Mouse (Mus musculus): ENCODE measurements at regions not wholly inside any gene's neighbourhood (a gene's known extent, or its start where the extent isn't known, plus 50 kb on each side); places are given as distances from the start of the nearest gene placed in this dataset.
A peak's percentile ranks its signal among the peaks of the same experiment; 100 is the strongest.

DNA sequence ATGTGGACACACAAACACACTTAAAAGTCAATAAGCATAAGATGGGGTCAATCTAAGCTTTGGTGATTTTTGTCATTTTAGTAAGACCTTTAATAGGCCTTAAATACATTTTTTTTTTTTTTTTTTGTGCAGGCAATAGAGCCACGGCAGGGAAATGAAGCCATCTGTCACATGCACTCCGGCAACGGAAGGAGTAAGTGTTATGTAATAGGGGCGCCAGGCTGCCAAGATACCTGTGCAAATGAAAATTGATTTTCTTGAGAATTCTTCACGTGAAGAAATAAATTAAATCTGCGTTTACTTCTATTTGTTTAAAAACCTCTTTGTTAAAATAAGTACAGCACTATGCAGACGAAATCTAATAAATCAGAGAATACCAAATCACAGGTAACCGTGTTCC, 54.6 kb upstream of the Card11 start:
- DNase-seq = no peak

DNA sequence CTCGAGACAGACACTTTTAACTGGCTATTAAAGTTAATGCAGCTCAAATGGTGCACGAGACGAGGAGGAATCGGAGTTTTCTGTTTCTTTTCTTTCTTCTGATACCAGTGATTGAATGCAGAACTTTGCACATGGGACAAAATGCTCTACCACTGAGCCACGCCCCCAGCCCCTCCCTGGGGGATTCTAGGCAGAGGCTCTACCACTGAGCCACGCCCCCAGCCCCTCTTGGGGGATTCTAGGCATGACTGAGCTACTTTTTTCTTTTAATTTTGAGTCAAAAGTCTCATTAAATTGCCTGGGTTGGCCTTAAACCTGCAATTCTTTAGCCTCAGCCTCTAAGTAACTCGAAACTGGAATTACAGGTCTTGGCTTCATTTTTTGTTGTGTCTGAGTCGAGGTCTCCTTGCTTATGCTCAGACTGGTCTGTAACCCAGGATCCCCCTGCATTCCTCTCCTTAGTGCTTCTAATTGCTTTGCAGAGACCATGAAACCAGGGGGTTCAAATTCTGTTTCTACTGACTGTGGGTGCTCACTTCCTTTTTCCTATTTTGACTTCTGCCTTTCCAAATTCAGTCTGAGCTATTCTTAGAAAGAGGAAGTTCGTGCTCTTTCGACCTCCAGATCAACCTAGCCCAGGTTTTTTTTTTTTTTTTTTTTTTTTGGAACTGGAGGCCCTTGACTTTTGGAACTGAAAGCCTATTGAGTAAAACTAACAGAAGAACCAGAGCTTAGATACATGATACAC, 55.4 kb upstream of the Card11 start:
- DNase-seq = peak; percentile 57 to 58

DNA sequence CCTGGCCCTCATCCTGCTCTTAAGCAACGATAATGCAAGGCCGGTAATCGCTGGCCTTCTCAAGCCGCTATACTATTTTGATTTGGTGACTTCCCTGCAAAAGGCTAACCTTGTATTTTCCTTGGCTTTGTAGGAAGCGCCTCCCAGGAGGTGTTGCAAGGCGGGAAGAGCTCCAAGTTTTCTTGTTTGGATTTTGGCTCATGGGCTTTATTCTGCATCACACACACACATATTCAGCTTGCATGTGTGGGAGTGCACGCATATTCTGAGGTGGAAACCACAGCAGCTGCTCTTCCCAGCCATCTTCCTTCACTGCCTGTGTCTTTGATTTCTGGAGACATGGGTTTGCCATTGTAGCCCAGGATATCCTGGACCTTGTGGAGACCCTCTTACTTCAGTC, 57.8 kb upstream of the Card11 start:
- no peak for DNase-seq

DNA sequence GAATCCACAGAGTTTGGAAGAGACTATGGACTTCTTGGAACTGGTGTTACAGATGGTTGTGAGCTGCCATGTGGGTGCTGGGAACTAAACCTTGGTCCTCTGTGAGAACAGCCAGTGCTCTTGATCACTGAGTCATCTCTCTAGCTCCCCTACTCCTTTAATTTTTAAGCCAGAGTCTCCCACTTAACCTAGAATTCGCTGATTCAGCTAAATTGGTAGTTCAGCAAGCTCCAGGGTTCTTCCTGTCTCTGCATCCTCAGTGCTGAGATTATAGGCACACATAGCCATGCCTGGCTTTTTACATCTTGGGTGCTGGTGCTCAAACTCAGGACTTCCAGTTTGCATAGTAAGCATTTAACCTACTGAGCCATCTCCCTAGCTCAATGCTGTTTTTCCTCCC, 58.5 kb upstream of the Card11 start:
- DNase-seq = no peak

DNA sequence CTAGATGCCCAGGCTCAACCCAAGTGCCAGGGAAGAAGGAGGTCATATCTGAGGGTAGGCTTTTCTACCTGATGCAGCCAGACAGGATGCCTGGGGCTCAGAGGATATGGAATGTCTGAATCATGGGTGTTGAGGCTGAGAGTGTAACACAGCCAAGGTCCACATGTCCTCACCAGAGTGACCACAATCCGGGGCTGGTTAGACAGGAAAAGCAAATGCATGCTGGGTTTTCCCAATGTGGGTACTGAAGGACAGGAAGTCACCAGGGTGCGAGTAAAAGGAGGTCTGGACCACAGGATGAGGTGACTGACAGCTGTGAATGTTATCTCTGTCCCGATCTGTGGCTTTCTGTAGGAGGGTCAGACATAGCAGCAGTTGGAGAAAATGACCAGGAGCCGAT, 61.8 kb upstream of the Card11 start:
- no peak for DNase-seq

DNA sequence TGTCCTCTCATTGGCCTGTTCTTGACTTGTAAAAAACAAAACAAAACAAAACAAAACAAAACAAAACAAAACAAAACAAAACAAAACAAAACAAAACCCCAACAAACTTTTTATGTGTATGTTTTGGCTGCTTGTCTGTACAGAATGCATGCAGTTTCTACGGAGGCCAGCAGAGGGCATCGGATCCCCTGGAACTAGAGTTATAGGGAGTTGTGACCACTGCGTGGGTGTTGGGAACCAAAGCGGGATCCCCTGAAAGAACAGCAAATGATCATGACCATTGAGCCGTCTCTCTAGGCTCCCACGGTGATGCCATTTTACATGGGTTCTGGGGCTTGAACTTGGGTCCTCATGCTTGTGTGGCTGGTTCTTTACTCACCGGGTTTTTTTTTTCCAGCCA, 67.2 kb upstream of the Card11 start:
- DNase-seq = peak in 1 of 2 experiments; percentile 42

DNA sequence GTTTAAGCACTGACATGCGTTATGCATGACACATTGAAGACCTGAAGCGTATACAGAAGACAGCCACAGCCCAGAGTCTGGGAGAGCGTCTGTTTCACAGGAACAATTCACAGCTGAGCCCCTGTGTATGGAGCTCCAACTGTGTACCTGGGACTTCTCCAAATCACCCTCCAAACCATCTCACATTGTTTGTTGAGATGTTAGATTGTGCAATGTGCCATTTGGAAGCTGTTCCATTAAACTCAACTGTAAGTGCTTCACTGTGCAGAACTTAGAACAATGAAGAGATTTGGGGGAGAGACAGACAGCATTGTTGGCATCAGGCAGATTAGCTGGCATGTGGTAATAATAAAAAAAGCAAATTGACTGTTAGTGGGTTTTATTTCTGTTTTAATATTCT, 74.1 kb upstream of the Card11 start:
- DNase-seq = no peak

DNA sequence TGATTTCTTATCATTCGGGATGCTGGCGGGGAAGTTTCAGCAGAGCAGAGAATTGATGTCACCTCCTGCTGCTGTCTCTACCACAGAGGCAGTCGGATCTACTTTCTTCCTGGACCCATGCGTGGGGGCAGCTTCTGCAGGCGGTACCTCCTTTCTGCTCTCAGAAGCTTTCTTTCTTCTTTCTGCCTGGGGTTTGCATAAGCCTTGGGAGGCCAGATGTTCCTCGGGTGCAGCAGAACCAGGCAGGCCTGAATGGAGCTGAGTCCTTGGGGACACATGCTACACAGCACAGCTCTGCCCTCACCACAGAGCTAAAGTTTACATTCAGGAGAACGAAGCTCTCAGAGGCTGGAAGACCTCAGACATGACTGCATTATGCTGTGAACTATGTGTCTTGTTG, 75.8 kb upstream of the Card11 start:
- no peak for DNase-seq

DNA sequence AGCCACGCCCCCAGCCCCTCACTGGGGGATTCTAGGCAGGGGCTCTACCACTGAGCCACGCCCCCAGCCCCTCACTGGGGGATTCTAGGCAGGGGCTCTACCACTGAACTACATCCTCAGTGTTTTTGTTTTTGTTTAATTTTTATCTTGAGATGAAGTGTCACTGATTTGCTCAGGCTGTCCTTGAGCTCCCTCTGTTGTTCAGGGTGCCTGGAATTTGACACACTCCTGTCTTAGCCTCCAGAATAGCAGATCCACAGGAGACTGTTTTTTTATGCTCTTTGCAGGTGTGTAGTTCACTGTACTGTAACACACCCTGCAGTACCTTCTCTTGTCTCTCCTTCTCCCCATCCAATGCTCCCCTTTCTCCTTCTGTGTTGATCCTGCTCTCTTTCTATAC, 76.6 kb upstream of the Card11 start:
- peak in 1 of 2 experiments; percentile 43 for DNase-seq

DNA sequence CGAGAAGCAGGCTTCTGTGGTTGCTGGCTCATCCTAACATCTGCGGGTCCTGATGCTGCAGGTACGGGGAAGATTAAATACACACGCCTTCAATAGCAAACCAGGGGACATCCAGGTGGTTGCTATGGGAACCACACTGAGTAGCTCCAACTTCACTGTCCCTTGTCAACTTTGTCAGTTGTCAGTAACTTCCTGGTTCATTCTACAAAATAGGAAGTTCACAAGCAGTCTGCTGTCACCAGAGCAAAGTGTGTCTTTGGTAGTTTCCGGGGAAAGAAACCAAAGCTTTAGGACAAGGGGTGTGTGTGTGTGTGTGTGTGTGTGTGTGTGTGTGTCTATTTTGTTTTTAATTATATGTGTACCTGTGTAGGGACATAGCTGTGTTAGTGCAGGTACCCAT, 80.5 kb upstream of the Card11 start:
- DNase-seq = no peak

DNA sequence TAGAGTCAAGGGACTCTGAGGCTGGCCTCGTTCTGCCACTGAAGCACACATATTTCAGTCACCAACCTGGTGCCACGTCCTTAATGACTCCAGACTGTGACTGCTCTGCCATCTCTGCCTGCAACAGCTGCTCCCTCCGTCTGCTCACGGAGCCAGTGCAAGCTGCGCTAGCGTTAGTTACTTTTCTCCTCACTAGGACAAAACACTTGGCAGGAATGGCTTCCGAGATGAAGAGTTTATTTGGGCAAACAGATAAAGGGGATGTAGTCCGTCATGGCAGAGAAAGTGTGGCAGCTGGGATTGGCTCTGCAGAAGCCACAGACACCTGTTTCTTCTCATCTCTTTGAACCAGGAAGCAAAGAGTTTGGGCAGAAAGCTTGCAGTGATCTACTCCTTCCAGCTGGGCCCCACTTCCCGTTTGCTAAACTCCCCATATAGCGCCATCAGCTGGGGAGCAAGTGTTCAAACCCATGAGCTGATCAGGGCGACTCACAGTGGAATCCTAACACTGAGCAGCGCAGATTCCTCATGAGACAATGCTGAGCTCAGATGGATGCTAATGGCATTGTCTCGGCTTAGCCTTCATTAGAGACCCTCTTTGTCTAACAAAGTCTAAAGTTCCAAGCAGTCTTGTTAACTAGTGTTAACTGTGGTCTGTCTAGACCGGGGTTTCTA, 83.8 kb upstream of the Card11 start:
- peak in 1 of 2 experiments; percentile 21 for DNase-seq

DNA sequence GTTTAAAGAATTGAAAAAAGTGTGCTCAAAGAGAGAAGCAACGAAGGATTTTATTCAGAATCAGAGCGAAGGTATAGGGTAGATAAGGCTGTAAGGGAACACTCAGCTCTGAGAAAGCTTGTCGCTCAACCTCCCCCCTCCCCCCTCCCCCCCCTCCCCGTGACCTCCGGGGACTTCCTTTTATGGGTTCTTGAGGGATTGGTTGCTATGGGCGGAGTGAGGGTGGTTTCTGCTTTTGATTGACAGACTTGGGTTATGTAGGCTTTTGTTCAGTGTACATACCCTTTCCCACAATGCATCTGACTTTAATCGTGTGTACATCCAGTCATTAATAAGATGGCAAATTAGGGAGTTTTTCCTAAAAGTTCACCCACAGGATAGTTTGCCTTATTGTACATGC, 84.4 kb upstream of the Card11 start:
- no peak for DNase-seq

DNA sequence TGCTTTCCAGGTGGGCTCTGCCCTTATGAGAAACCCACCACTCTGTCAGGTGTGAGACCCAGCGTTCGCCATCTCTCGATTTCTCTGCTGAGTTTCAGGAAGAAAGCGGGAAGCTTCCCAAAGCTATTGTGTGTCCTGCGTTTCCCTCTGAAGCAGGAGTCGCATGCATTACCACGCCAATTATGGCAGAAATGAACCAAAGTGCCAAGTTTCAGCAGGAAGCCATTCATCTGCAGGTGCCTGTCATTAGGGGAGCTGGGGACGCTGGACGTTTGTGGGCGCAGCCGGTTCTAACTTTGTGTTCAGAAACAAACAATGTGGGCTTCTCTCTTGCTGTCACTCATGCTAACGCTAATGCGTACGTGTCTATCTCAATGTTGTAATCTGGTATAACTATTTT, 91.3 kb upstream of the Card11 start:
- no peak for DNase-seq

DNA sequence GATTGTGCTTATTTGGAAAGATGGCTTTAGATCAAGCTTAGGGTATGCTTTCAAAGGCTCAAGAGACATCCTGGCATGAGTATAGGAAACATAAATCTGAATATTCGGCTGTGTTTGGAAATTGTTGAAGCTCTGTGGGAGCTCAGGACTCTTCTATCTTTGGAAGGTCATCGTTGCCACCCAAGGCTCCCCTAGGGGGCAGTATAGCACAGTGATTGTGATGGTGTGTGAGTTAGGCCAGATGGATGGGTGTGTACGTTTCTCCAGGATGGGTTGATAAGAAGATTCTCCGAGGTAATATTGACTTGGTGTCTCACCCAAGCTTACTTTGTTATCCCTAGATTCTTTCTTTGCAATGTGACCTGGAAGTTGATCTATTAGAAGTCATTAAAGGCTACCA, 93.3 kb upstream of the Card11 start:
- DNase-seq = peak in 1 of 2 experiments; percentile 62

DNA sequence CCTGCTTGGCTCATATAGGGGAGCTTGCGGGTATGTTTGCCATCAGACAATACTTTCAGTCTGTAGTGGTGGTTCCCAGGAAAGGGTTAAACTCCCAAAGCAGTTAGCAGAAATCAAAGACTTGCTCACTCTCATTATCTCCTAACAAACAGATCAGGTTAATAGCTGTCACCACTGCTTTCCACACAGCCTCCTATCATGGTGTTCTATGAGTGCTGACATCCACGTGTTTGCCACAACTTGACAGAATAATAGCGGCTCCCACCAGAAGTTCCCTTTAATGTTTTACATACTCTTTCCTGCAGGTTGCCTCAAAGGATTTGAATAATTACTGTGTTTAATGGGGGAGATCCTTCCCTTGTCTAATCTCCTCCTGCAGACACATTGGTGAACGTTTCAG, 97.5 kb upstream of the Card11 start:
- no peak for DNase-seq

DNA sequence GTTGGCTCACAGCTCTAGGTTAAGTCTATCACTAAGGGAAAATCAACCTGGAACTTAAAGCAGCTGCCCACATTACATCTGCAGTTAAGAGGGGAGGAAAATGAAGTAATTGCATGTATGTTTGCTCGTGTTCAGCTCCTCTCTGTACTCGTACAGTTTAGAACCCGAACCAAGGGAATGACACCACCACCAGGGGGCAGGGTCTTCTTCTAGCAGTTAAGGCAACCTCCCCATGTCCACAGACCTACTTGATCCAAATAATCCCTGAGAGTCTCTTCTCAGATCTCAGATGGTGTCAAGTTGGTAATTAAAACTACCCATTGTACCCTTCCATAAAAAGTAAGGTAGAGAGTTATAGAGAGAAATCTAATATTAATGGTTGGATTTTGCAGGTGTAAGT, 111.3 kb upstream of the Card11 start:
- peak in 1 of 2 experiments; percentile 10 for DNase-seq

DNA sequence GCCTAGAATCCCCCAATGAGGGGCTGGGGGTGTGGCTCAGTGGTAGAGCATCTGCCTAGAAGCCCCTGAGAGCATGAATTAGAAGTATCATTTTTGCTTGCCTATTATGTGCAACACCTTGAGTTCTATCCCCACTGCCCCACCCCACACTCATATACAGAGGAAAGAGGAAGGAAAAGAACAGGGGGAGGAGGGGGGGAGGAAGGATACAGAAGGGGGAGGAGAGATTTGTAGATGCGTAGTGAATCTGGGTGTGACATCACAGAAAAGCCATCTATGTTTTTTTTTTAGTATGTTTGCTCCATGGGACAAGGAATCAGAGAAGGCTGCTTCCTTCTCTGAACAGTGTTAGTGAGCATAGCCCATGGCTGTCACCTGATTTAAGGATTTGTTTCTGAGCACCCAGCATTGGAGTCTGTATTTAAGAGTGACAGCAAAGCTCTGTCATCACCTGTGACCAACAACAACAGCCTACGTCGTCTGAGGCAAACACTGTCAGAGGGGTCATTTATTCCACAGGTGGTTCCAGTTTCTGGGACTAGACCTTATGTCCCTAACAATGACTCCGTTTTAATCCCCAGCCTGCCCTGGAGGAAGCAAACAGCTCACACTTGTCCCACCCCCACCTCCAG, 115.0 kb upstream of the Card11 start:
- DNase-seq = no peak

DNA sequence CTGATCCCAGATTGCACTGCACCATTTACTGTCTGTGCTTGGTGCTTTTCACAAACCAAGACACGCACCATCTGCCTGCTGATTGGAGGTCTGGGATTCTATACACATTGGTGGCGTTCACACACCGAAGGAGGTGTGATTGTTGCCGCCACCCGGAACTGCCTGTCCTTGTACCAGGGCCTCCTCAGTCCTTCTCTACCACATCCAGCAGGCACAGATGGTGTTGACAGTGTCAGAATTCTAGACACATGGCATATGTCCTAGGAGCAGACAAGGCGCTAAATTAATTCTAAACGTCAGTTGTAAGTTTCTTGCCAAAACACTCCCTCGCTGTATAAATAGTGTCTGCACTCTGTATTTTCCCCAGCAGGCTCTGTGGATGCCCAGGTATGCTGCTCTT, 115.6 kb upstream of the Card11 start:
- no peak for DNase-seq

DNA sequence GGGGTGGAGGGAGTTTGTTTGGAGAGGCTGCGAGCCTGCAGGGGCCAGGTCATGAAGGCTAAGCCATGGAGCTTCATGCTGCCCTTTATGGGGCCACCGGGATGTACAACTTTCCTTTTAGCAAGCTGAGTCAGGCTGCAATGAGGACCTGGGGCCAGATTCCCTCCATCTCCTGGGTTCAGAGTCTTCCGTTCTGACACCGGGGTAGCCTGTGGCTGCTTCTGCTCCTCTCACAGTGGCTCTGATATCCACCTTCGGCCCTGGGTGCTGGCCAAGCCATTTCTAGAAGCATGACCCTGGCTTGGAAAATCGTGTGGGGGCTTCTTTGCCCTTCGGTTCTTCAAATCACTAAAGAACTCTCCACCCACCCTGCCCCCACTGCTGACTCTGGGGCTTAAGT, 115.4 kb upstream of the Sdk1 start:
- no peak for DNase-seq

DNA sequence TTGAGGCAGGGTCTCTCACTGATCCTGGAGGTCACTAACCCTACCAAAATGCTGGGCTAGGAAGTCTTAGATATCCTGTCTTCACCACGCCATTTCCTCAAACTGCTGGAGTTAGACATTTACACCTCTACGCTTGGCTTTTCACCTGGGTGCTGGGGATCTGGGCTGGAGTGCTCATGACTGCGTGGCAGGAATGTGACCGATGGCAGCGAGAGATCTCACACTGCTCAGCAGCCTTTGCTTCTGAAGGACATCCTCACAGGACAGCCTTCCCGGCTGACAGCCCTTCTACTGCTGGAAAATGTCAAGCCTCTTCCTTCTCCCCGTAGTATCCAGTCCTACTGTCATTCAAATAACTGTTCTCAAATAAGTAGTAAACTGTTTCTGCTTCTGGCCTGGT, 114.8 kb upstream of the Sdk1 start:
- no peak for DNase-seq

DNA sequence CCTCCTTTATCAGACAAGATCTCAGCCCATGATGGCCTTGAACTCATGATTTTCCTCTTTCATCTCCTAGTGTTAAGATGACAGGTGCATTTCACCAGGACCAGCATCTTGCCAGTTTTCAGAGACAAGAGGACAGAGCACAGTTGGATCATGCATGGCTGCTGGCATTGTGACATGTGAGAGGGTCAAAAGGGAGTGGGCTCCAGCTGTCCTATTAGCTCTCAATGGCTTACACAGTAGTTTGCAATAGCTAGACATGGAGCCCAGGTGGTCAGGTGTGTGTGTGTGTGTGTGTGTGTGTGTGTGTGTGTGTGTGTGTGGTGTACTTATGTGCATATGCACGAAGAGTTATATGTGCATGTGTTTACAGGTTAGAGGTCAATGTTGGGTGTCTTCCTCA, 110.3 kb upstream of the Sdk1 start:
- no peak for DNase-seq

DNA sequence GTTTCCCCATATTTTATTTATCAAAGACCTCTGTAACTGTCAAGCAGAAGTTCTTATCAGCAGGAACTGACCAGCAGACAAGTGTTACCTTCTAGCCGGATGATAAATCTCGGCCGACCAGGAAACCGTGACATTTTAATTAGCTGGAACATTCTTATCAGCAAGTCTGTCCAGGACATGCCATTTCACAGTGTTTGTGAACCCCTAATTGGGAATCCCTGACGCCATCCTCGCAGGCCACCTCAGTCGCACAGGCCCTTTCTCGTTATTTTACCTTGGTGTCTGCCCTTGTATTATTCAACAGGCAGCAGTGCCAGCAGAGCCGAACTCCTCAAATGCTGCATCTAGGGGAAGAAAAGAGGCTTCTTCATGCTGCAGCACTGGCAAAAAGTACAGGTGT, 109.4 kb upstream of the Sdk1 start:
- DNase-seq = no peak

DNA sequence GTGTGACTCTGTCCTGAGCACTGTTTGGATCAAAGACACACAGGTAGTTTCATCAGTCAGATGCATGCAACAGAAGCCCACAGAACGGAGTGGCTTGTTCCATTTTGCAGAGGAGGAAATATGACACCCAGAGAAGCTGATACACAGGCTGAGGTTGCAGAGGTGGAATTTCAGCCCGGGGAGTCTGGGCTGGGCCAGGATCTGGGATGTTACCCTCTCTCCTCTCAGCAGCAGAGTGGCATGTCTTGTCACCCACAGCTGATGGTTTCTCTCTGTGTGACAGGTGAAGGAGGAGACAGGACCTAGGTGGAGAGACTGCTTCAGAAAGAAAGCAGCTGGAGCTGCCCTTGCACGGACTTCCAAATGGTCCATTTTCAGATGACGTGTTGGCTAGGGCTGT, 105.1 kb upstream of the Sdk1 start:
- no peak for DNase-seq

DNA sequence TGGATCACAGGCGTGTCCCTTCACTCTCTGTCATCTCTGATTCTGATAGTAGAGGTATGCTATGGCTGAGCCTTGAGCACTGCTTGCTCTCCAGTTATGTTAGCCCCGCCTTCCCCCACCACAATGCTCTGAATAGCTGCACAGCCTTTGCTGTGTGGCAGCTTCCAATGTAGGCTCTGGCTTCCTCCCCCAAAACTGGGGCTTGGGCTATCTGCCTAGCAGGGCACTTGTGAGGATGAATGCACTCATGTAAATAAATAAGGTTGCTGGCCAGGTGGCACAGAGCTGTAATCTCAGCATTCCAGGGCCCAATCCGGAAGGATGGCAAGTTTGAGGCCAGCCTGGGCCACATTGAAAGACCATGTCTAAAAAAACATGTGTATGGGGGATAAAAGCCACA, 103.6 kb upstream of the Sdk1 start:
- no peak for DNase-seq
